28 mouse cellular contexts compared by ENCODE assay signal in the genomic region with DNA sequence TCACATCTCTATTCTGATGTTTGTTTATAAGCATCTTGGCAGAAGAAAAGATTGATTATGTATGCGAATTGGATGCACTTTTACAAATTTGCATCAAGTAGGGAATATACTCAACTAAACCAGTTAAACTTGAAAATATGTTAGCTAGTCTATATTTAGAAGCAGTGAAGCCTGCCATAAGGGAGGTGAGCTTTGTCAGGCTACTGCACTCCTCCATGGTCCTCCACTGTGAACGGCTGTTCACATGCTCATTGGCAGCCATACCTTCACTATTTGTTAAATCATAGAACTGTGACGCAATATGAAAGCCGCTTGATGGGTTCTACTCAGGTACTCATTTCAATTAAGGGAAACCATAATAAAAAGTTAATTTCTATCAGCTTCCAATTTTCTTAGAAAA.
"Had no signal": no experiment of that assay in that cellular context is flagged by ENCODE, and none has a peak within 500 bp of the region (broad histone marks: within the 10 kb centered on the region; RNA-seq: fewer than 3 reads in every experiment).

No protein-coding gene starts in this region.

- H3K9me3 ChIP-seq: heart, embryonic 10.5 days; heart, embryonic 12.5 days; hindbrain, embryonic 10.5 days; hindbrain, embryonic 12.5 days; intestine, embryonic 15.5 days; limb, embryonic 10.5 days; limb, embryonic 12.5 days; liver, embryonic 13.5 days; liver, embryonic 15.5 days had no signal

- H3K9ac ChIP-seq: heart, embryonic 12.5 days; hindbrain, embryonic 12.5 days; hindbrain, embryonic 14.5 days; intestine, embryonic 15.5 days; limb, embryonic 12.5 days; liver, embryonic 13.5 days; liver, embryonic 15.5 days; liver, postnatal 0 days had no signal

- ATAC-seq: hindbrain, embryonic 16.5 days; inflammation-experienced regulatory T-cells, adult 6 months; intestine, embryonic 15.5 days; intestine, postnatal 0 days; liver, postnatal 0 days had no signal

- H3K27ac ChIP-seq: heart, embryonic 10.5 days; hindbrain, embryonic 10.5 days; hindbrain, embryonic 12.5 days; hindbrain, embryonic 14.5 days; intestine, embryonic 15.5 days; layer of hippocampus, adult 2 months; left cerebral cortex, adult 2 months; limb, embryonic 10.5 days; limb, embryonic 12.5 days; liver, embryonic 13.5 days; liver, embryonic 15.5 days had no signal

- H3K36me3 ChIP-seq: heart, embryonic 10.5 days; heart, embryonic 12.5 days; hindbrain, embryonic 10.5 days; hindbrain, embryonic 12.5 days; intestine, embryonic 15.5 days; limb, embryonic 10.5 days; limb, embryonic 12.5 days; liver, embryonic 13.5 days; liver, embryonic 15.5 days had no signal

- DNase-seq: gastrocnemius, postnatal 14 days; gastrocnemius, postnatal 36 days; heart, adult 11 months; heart, postnatal 10 days; heart, postnatal 4 days; kidney, adult 18-20 months; kidney, adult 8-10 months; kidney, postnatal 10 days; kidney, postnatal 25 days; kidney, postnatal 4 days; liver; liver, embryonic 13.5 days; liver, postnatal 0 days had no signal

- H3K4me3 ChIP-seq: heart, embryonic 10.5 days; heart, embryonic 12.5 days; hindbrain, embryonic 10.5 days; hindbrain, embryonic 12.5 days; intestine, embryonic 15.5 days; layer of hippocampus, adult 2 months; left cerebral cortex, adult 2 months; limb, embryonic 10.5 days; limb, embryonic 12.5 days; liver, embryonic 13.5 days; liver, embryonic 15.5 days had no signal

- H3K4me2 ChIP-seq: heart, embryonic 12.5 days; hindbrain, embryonic 12.5 days; hindbrain, embryonic 14.5 days; intestine, embryonic 15.5 days; limb, embryonic 12.5 days; liver, embryonic 11.5 days; liver, embryonic 13.5 days; liver, embryonic 15.5 days had no signal

- H3K27me3 ChIP-seq: heart, embryonic 12.5 days; hindbrain, embryonic 12.5 days; intestine, embryonic 15.5 days; limb, embryonic 12.5 days; liver, embryonic 13.5 days; liver, embryonic 15.5 days had no signal

- H3K4me1 ChIP-seq: heart, embryonic 10.5 days; heart, embryonic 12.5 days; hindbrain, embryonic 10.5 days; hindbrain, embryonic 12.5 days; intestine, embryonic 15.5 days; limb, embryonic 10.5 days; limb, embryonic 12.5 days; liver, embryonic 13.5 days; liver, embryonic 15.5 days had no signal
